Mouse (Mus musculus) heart, postnatal 10 days (tissue): ENCODE data around the gene Rmnd5a. TPM values are rescaled to one million over a fixed set of nuclear protein-coding genes. Genes with fewer than 3 reads are reported as not detected.
A peak's percentile ranks its signal among the peaks of the same experiment; 100 is the strongest.

Experiments
- DNase-seq, 2 experiments: peaks; one replicate each; pipeline ENCODE4 v3.0.0; 2021
- intact Hi-C: fragments of 180-260 bp; cut with DNase I; formaldehyde crosslinking; loops from one replicate; pipeline ENCODE4 v1.15.1; 2025
- total RNA-seq, 2 experiments: library from RNA; stranded (reverse); gene quantifications; 2 replicates each; pipeline ENCODE4 v1.2.3; 2021

Rmnd5a gene
- total RNA-seq, 2 experiments from 2014 or later: 58.0 to 64.8 TPM

GRCm38 (mm10) chr6:71444756-71445155 is 4.3 kb upstream of the Rmnd5a start:
- intact Hi-C loops: loop anchor here (5.0 kb wide), 1 partner anchor 98 kb away; the partner anchor contains the start of gene Chmp3
- DNase-seq: no peak

GRCm38 (mm10) chr6:71442130-71442529 is 1.7 kb upstream of the Rmnd5a start:
- intact Hi-C loops: loop anchor here (5.0 kb wide), 1 partner anchor 100 kb away; the partner anchor contains the start of gene Chmp3

DNA sequence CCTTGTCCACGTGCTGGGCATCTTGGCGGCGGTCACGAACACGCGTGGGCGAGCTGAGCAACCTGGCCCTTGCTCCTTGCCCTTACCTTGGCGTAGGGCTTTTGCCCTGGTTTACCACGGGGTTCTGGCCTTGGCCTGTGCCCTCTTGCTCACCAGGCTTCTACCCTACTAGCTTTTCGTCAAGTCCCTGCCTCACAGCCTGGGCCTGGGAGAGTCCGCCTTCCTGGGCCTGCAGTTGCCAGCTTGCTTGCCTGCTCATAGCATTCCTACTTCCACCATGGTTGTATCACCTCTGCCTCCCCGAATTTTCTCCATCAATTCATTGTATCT is 779 bp upstream of the Rmnd5a start:
- intact Hi-C loops: loop anchor here (2.0 to 5.0 kb wide), 2 partner anchors 54 to 101 kb away; partner anchors contain the start of gene Chmp3
- DNase-seq: no peak

More at GRCm38 (mm10) chr6:71442130-71442529, 1.7 kb upstream of the Rmnd5a start:
- DNase-seq: no peak

DNA sequence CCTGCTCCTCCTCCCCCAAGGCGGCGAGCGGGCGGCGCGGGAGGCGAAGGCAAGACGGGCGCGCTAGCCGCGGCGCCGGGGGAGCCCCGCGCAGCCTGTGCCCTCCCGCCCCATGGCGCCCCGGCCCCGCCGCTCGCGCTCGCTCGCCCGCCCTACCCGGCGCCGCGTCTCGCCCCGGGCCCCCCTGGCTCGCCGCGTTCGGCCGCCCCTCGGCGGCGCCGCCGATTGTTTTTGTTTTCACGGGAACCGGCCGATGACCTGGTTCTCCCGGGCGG is 283 bp downstream of the Rmnd5a start:
- DNase-seq: no peak
- intact Hi-C loops: loop anchor here (2.0 to 5.0 kb wide), 2 partner anchors 55 to 102 kb away; partner anchors contain the start of gene Chmp3

- peak; percentile 67 to 73 for DNase-seq
- intact Hi-C loops: loop anchor here (2.0 to 5.0 kb wide), 2 partner anchors 55 to 103 kb away; partner anchors contain the start of gene Chmp3
These were observed 776 bp downstream of the Rmnd5a start for GRCm38 (mm10) chr6:71439506-71440216.

GRCm38 (mm10) chr6:71438070-71438469 is 2.4 kb downstream of the Rmnd5a start:
- DNase-seq: no peak
- intact Hi-C loops: no loop called here

DNA sequence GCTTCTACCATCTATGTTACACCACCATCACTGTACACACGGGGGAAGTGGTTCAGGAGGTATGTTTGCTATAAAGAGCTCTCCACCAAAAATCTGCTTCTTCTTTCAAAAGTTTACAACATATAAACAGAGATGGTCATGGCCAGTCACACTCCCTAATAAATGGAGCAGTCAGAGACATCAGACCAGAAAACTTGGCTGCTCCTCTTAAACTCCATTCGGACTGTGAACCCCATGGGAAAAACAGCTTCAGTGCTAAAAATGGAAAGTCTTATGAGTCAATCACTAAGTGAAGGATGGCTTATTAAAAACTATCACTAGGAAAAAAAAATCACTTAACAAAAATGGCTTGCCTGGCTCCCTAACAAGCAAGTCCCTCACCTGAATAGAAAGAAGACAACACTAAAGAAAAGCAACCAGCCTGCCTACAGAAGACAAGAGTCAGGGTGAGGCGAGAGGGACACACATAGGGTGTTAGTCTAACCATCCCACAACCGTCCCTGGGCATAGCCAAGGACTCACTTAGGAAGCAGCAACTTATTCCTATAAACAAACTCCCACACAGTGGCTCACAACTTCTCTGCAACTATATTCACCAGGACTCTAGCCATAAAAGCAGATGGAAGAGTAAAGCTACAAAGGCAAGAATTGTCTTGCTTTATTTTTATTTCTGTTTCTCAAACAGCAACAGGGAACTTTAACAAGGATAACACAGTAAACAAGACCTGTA is 12.3 kb downstream of the Rmnd5a start:
- intact Hi-C loops: no loop called here

GRCm38 (mm10) chr6:71425681-71426080 is 14.8 kb downstream of the Rmnd5a start:
- intact Hi-C loops: no loop called here
- DNase-seq: no peak

More for the DNA sequence above, 12.3 kb downstream of the Rmnd5a start:
- no peak for DNase-seq

DNA sequence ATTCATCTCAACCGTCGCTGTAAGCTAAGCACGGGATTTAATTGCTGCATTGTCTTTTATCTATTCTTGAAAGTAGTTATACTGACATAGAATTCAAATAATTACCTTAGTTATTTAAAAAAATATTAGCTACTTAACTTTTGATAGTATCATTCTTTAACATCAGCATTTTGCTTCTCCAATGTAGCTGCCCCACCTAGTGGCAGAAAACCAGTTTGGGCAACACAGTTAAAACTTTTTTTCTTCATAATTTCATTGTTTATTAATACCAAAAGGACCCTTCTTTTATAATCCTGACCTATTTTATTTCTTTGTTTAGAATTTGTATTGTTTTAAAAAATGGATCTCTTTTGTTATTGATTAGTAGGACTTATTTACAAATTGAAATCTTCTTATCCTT is 17.3 kb downstream of the Rmnd5a start:
- DNase-seq: peak; percentile 25 to 40
- intact Hi-C loops: loop anchor here (5.0 kb wide), 1 partner anchor 256 kb away; no protein-coding TSS in a partner anchor

DNA sequence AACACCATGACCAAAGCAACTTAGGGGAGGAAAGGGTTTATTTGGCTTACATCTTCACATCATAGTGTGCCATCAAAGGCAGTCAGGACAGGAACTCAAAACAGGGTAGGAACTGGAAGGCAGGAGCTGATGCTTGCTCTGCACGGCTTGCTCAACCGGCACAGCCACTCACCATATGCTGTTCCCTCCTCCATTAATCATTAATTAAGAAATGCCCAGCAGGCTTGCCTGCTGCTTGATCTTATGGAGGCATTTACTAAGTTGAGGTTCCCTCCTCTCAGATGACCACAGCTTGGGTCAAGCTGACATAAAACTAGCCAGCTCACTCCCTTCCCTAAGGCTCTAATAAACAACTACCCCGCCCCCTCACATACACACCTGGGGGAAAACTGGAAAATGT is 18.3 kb downstream of the Rmnd5a start:
- intact Hi-C loops: loop anchor here (5.0 kb wide), 1 partner anchor 255 kb away; no protein-coding TSS in a partner anchor

GRCm38 (mm10) chr6:71420848-71421247 is 19.6 kb downstream of the Rmnd5a start:
- intact Hi-C loops: loop anchor here (5.0 kb wide), 1 partner anchor 254 kb away; no protein-coding TSS in a partner anchor
- DNase-seq: no peak

More for the DNA sequence above, 18.3 kb downstream of the Rmnd5a start:
- no peak for DNase-seq

DNA sequence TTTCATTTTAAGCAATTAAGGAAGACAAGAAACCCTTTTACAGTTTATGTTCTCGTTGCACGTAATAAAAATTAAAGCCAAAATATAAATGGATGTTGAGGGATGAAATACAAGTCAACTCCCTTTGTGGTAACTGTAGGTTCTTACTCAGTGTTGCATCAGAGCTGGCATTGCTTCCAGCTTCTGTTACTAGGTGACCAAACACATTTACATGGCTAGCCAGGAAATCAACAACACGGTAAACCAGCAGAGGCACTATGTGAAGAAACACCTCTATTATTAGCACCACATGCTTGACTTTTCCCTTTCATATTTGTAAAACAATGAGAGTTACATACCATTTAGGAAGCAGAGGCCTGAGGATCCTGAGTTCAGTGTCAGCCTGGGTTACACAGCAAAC is 21.6 kb downstream of the Rmnd5a start:
- DNase-seq: peak; percentile 45 to 60
- intact Hi-C loops: no loop called here

DNA sequence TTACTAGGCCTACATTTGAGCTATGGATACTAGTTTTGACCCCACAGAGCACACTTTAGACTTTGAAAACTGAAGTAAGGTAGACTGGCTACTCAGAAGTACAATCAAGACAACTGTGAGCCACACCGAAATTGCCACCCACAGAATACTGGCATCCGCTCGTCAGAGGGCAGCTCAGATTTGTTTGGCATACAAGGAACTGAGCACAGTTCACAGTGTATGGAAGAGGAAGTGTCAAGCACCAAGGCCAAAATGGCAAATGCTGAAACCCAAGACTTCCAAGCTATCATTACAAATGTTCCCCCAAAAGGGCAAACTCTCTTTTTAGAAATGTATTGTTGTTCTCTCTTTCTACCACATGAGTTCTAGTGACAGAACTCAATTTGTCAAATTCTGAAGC is 25.0 kb downstream of the Rmnd5a start:
- no peak for DNase-seq
- intact Hi-C loops: no loop called here

- intact Hi-C loops: no loop called here
- DNase-seq: peak; percentile 48 to 58
These were observed 25.8 kb downstream of the Rmnd5a start for GRCm38 (mm10) chr6:71414624-71415023.

DNA sequence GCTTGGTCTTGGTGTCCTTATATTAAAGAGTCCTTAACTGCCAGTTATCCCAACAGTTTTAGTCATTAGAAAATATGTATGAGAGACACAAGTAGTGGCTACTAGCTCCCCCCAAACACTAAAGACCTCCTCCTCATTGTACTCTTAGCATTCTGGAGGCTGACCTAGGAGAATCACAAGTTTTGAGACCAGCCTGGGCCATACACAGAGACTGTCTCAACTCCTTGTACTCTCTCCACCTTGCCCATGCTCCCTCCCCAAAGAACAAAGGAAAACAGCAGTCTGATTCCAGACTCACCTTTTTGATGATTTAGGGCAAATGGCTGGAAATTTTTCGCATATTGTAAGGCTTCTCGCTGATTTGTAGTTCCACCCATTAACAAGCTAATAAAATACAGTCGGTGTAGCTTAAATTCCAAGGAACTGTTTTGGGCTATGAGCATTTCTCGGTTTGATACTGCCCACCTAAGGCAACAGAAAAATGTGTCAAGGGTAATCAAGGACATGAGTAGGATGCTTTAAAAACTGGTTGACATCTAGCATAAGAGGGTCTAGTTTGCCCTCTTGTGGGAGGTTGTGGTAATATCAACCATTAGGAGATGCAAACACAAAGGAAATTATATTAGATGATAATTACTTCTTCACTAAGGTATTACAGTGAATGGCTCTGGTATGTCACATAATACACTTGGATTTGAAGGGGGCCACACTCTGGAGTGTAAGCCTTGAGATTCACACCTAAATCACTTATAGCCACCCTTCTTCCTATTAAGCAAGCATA is 41.4 kb downstream of the Rmnd5a start:
- DNase-seq: peak; percentile 58 to 65

GRCm38 (mm10) chr6:71396761-71397160 is 43.7 kb downstream of the Rmnd5a start:
- intact Hi-C loops: loop anchor here (5.0 kb wide), 2 partner anchors 94 to 249 kb away; no protein-coding TSS in a partner anchor
- no peak for DNase-seq

More for the DNA sequence above, 41.4 kb downstream of the Rmnd5a start:
- intact Hi-C loops: loop anchor here (1.0 to 5.0 kb wide), 3 partner anchors 97 to 252 kb away; no protein-coding TSS in a partner anchor

DNA sequence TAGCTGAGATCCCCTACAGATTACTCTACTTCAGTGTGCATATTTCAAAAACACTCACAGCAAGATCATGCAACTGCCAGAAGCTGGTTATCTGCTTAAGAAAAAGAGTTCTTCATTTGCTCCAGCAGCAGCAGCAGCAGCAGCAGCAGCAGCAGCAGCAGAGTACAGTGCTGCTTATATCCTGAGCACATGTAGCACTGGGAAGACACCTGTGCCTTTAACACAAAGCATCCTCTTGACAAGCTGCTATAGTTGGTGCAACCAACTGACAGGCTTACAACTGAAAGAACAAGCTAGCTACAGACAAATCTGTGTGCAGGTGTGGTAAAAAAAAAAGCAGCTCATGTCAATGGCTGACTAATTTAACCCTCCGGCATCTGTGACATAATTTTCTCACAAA is 44.4 kb downstream of the Rmnd5a start:
- DNase-seq: no peak
- intact Hi-C loops: loop anchor here (5.0 kb wide), 2 partner anchors 94 to 249 kb away; no protein-coding TSS in a partner anchor

- intact Hi-C loops: no loop called here
These were observed 49.9 kb downstream of the Rmnd5a start for GRCm38 (mm10) chr6:71390496-71390895.

DNA sequence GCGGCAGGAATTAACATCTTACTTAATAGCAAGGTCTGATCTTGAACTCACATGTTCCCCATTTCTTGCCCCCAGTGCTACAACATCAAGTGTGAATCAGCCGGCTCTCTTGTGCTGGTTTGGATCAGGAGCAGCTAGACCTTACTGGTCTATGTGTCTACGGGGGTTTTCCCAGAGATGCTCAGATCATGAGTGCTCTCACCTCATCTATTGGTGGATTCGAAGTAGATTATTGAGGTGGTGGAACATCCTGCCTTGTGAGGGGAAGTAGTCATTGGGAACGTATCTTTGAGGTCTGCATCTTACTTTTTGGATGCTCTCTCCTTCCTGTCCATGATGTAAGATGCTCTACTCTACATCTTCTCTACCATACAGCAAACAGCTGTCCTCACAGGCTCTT is 58.8 kb downstream of the Rmnd5a start:
- intact Hi-C loops: no loop called here
- DNase-seq: no peak

More at GRCm38 (mm10) chr6:71390496-71390895, 49.9 kb downstream of the Rmnd5a start:
- DNase-seq: no peak

DNA sequence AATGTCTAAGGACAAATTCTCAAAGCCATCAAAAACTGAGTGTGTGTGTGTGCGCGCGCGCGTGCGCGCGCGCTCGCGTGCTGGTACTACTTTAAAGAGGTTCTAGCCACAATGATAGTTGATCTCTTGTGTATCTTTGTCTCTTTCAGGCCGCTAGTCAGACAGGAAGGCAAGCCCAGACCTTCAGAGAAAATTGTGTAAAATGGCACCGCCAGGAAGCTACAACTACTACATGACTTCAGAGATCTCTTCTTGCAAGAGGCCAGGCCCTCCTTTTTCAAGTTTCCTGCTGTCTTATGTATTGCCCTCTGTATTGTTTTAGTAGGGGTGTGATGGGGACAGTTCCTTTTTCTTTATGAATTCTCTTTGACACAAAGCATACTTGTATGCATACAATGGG is 63.7 kb downstream of the Rmnd5a start:
- no peak for DNase-seq
- intact Hi-C loops: no loop called here

DNA sequence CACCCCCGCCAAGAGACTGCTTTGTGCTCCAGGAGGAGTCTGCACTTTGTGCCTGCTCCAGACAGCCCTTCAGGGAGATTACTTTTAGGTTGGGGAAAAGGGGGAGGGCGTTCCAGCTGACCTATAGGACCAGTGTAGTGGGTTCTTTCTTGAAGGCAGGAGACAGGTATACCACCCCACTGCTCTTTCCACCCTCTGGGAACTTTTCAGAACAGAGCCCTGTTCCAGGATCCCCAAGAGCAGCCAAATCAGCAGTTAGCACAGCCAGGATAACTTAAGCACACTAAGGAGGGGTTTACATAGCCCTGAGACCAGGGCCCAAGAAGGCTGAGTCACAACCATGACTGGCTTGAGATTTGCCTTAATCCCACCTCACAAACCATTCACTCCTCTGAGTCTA is 65.5 kb downstream of the Rmnd5a start:
- DNase-seq: no peak
- intact Hi-C loops: no loop called here
